In the genomic region with DNA sequence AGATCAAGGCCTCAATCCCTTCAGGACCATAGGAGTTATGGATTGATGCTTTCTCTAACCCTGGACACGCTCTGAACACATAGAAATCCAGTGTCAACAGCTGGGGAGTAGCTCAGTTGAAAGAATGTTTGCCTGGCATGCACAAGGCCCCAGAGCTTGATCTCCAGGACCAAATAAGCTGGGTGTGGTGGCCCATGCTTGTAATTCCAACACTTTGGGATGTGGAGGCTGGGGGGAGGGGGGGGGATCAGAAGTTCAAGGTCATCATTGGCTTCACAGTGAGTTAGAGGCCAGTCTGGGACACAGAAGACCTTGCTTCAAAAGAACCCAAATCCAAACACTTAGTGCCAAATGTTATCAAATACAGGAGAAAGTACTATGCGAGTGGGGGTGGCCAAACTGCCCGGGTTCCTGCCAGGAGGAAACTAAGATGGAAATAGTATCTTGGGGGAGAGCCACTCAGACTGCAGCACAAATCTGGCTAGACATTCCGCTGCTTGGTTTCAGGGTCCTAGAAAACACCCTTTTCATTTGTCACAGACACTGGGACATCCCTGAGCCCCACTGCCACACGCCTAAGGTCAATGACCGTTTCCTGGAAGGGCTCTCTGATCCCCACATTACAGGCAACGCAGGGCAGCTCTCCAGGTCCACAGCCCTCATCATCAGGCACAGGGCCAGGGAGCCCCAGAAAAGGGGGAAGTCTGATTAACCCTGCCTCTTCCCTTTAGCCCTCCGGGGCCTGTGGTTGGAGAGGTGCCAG, we compare ENCODE assay signal across 7 mouse cellular contexts. TPM values are rescaled to one million over a fixed set of nuclear protein-coding genes. Genes with fewer than 3 reads are reported as not detected.
DNase-seq lines count a peak whose midpoint lies in the region; ATAC-seq and TF ChIP-seq lines count a peak whose summit lies in the region.

No protein-coding gene starts in this region.

- DNase-seq in 3T3-L1 (ENCODE audit: low read depth, low spot score): peak; percentile 32
- DNase-seq in forebrain, embryonic 14.5 days (ENCODE audit: low spot score): no peak
- peak; percentile 53 for DNase-seq in liver
- DNase-seq in midbrain, postnatal 0 days (ENCODE audit: low spot score): peak; percentile 51

- H3K9ac ChIP-seq in forebrain, embryonic 14.5 days (ENCODE audit: low read length): peak overlapping the region; percentile 33
- H3K9ac ChIP-seq in hindbrain, embryonic 12.5 days: peak overlapping the region; percentile 40; the same call in 1 of the 2 replicates
- H3K9ac ChIP-seq in midbrain, postnatal 0 days (replicated peaks; ENCODE audit: low read length, poor library complexity, severe bottlenecking): peak overlapping the region; percentile 42

- H3K4me3 ChIP-seq in E14TG2a.4 (replicated peaks; ENCODE audit: low read length): peak overlapping the region; percentile 92
- H3K4me3 ChIP-seq in forebrain, embryonic 14.5 days (ENCODE audit: low read depth, low read length): peak overlapping the region; percentile 6; the same call in 1 of the 2 replicates
- peak overlapping the region; percentile 69 for H3K4me3 ChIP-seq in hindbrain, embryonic 12.5 days
- H3K4me3 ChIP-seq in midbrain, postnatal 0 days (ENCODE audit: low read depth, low read length): peak overlapping the region; percentile 82

- H3K9me3 ChIP-seq in E14TG2a.4 (ENCODE audit: low read length): no peaks in the 10 kb centered on the region
- no peaks in the 10 kb centered on the region for H3K9me3 ChIP-seq in forebrain, embryonic 14.5 days (replicated peaks; ENCODE audit: control insufficient read depth, low read length)
- H3K9me3 ChIP-seq in hindbrain, embryonic 12.5 days (replicated peaks): no peaks in the 10 kb centered on the region
- no peaks in the 10 kb centered on the region for H3K9me3 ChIP-seq in midbrain, postnatal 0 days (ENCODE audit: low read length)

- peak overlapping the region; percentile 98 for H3K4me2 ChIP-seq in forebrain, embryonic 14.5 days (ENCODE audit: low read length)
- H3K4me2 ChIP-seq in hindbrain, embryonic 12.5 days (replicated peaks): peak overlapping the region; percentile 88
- peak overlapping the region; percentile 95 for H3K4me2 ChIP-seq in midbrain, postnatal 0 days (ENCODE audit: low read depth, low read length, poor library complexity, severe bottlenecking)

- H3K27ac ChIP-seq in forebrain, embryonic 14.5 days (ENCODE audit: low read depth, low read length): no peak overlapping the region; the same call in 1 of the 2 replicates
- peak overlapping the region; percentile 66 for H3K27ac ChIP-seq in hindbrain, embryonic 12.5 days
- H3K27ac ChIP-seq in midbrain, postnatal 0 days (ENCODE audit: low read depth, low read length): peak overlapping the region; percentile 32; the same call in 1 of the 2 replicates

- WGBS in forebrain, embryonic 14.5 days: 32% methylated on average over 8 of the region's 8 CpGs
- WGBS in hindbrain, embryonic 12.5 days: 41% methylated on average over 8 of the region's 8 CpGs
- WGBS in midbrain, postnatal 0 days: 20% methylated on average over 8 of the region's 8 CpGs

- peaks cover 72% of the 10 kb centered on the region for H3K4me1 ChIP-seq in E14TG2a.4 (replicated peaks; ENCODE audit: low read depth, low read length)
- H3K4me1 ChIP-seq in forebrain, embryonic 14.5 days (ENCODE audit: control insufficient read depth, insufficient read depth, low read length): peaks cover 41% of the 10 kb centered on the region
- H3K4me1 ChIP-seq in hindbrain, embryonic 12.5 days: peaks cover 55% of the 10 kb centered on the region
- peaks cover 26% of the 10 kb centered on the region for H3K4me1 ChIP-seq in midbrain, postnatal 0 days (ENCODE audit: insufficient read depth, low read length)

- peaks cover 8% of the 10 kb centered on the region; the same call in 1 of the 2 replicates for H3K36me3 ChIP-seq in E14TG2a.4 (ENCODE audit: insufficient read depth, low read length)
- no peaks in the 10 kb centered on the region for H3K36me3 ChIP-seq in forebrain, embryonic 14.5 days (ENCODE audit: control insufficient read depth, insufficient read depth, low read length)
- no peaks in the 10 kb centered on the region for H3K36me3 ChIP-seq in hindbrain, embryonic 12.5 days
- no peaks in the 10 kb centered on the region for H3K36me3 ChIP-seq in midbrain, postnatal 0 days (ENCODE audit: insufficient read depth, low read length)

- H3K27me3 ChIP-seq in E14TG2a.4 (ENCODE audit: insufficient read depth, low read length): no peaks in the 10 kb centered on the region
- H3K27me3 ChIP-seq in forebrain, embryonic 14.5 days (replicated peaks; ENCODE audit: control insufficient read depth, insufficient read depth, low read length): no peaks in the 10 kb centered on the region
- no peaks in the 10 kb centered on the region for H3K27me3 ChIP-seq in hindbrain, embryonic 12.5 days
- H3K27me3 ChIP-seq in midbrain, postnatal 0 days (ENCODE audit: insufficient read depth, low read length): no peaks in the 10 kb centered on the region

- ATAC-seq in forebrain, embryonic 14.5 days: no peak
- ATAC-seq in hindbrain, embryonic 12.5 days (ENCODE audit: low FRiP score): no peak
- ATAC-seq in midbrain, postnatal 0 days (ENCODE audit: low FRiP score): no peak
- ATAC-seq in megakaryocyte-erythroid progenitor cell, adult 5-6 weeks (replicated peaks; ENCODE audit: low FRiP score, low TSS enrichment, poor library complexity, severe bottlenecking): no peak

- no peak for TF ChIP-seq CTCF in E14TG2a.4 (conservative IDR thresholded peaks at IDR 0.05; ENCODE audit: low read length)
- no peak for TF ChIP-seq CTCF in midbrain, postnatal 0 days (IDR thresholded peaks at IDR 0.05)

RNA-seq across cellular contexts. Expression of gene Lrrc75a, which starts 2.4 kb away (rescaled TPM):
- 9.6 and 9.9 TPM in 2 replicates for polyA plus RNA-seq in forebrain, embryonic 14.5 days (2014; fragmentation: Nextera tagmentation; extraction: Ambion mirVana)
- 18.0 and 19.1 TPM in 2 replicates for polyA plus RNA-seq in hindbrain, embryonic 12.5 days (2016; fragmentation: Nextera tagmentation; extraction: Ambion mirVana)
- total RNA-seq in midbrain, postnatal 0 days (2014; rRNA removed): 23.3 and 25.9 TPM in 2 replicates
- 6.9 and 7.4 TPM in 2 replicates for polyA plus RNA-seq in midbrain, postnatal 0 days (2015; fragmentation: Nextera tagmentation; extraction: Ambion mirVana)
- 2.1 and 3.1 TPM in 2 replicates for total RNA-seq in megakaryocyte-erythroid progenitor cell, adult 5-6 weeks (2014; fragmentation: Nextera tagmentation)
- 0.99 and 1.8 TPM in 2 replicates for total RNA-seq in megakaryocyte-erythroid progenitor cell, adult 5-6 weeks (2017)

RNA-seq across cellular contexts. Expression of gene Mmgt2, which starts 2.6 kb away (rescaled TPM):
- 27.4 and 29.7 TPM in 2 replicates for polyA plus RNA-seq in forebrain, embryonic 14.5 days (2014; fragmentation: Nextera tagmentation; extraction: Ambion mirVana)
- polyA plus RNA-seq in hindbrain, embryonic 12.5 days (2016; fragmentation: Nextera tagmentation; extraction: Ambion mirVana): 34.5 and 38.7 TPM in 2 replicates
- total RNA-seq in midbrain, postnatal 0 days (2014; rRNA removed): 24.0 and 58.3 TPM in 2 replicates
- polyA plus RNA-seq in midbrain, postnatal 0 days (2015; fragmentation: Nextera tagmentation; extraction: Ambion mirVana): 22.7 and 23.4 TPM in 2 replicates
- 16.4 and 29.7 TPM in 2 replicates for total RNA-seq in megakaryocyte-erythroid progenitor cell, adult 5-6 weeks (2014; fragmentation: Nextera tagmentation)
- 9.1 and 14.8 TPM in 2 replicates for total RNA-seq in megakaryocyte-erythroid progenitor cell, adult 5-6 weeks (2017)

Comparison
In these comparisons a context has a peak if more than half of its experiments do, and no peak if none do; other contexts are left out.
1. H3K4me3 ChIP-seq: peak in every context shown above with its lines; median percentile 92 in E14TG2a.4; 82 in midbrain, postnatal 0 days; 69 in hindbrain, embryonic 12.5 days; 6 in forebrain, embryonic 14.5 days.